Mouse (Mus musculus) brown adipose tissue, adult 24 weeks (tissue): ENCODE measurements at regions not wholly inside any gene's neighbourhood (a gene's known extent, or its start where the extent isn't known, plus 50 kb on each side); places are given as distances from the start of the nearest gene placed in this dataset.

Source experiments
- H3K27ac ChIP-seq: fragments of 200-500 bp; replicated peaks from 2 replicates; pipeline ENCODE4 v1.5.1; 2012; ENCODE audit warnings: low read depth, mild to moderate bottlenecking, low read length
- H3K4me1 ChIP-seq: fragments of 200-500 bp; 2 replicates; pipeline ENCODE4 v1.6.1; 2012; ENCODE audit warnings: low read length, mixed read lengths; ENCODE audit not compliant: control insufficient read depth, insufficient read depth, insufficient read length
- H3K4me3 ChIP-seq: fragments of 200-500 bp; 2 replicates; pipeline ENCODE4 v1.5.1; 2012; ENCODE audit warnings: low read depth, mild to moderate bottlenecking, low read length, moderate library complexity; ENCODE audit not compliant: insufficient read depth

GRCm38 (mm10) chr10:118083035-118083720 is 58.4 kb upstream of the Mdm1 start:
- Histone ChIP-seq H3K4me3 (no peak overlapping the region), H3K27ac (no peak overlapping the region; the same call in 1 of the 2 replicates), H3K4me1 (no peaks in the 10 kb centered on the region)

GRCm38 (mm10) chr10:118083721-118084075 is 57.9 kb upstream of the Mdm1 start:
- Histone ChIP-seq H3K27ac (no peak overlapping the region), H3K4me3 (no peak overlapping the region), H3K4me1 (no peaks in the 10 kb centered on the region)

GRCm38 (mm10) chr10:118085046-118085983 is 56.3 kb upstream of the Mdm1 start:
- H3K4me1 ChIP-seq: no peaks in the 10 kb centered on the region
- H3K27ac ChIP-seq: peak overlapping the region; percentile 76
- H3K4me3 ChIP-seq: no peak overlapping the region

- Histone ChIP-seq H3K27ac (no peak overlapping the region), H3K4me1 (no peaks in the 10 kb centered on the region), H3K4me3 (no peak overlapping the region)
Observed at GRCm38 (mm10) chr10:118087570-118088340, 53.9 kb upstream of the Mdm1 start.

- no peak overlapping the region for H3K27ac ChIP-seq
- no peaks in the 10 kb centered on the region for H3K4me1 ChIP-seq
- H3K4me3 ChIP-seq: no peak overlapping the region
Observed at GRCm38 (mm10) chr10:118088499-118088898, 53.1 kb upstream of the Mdm1 start.

- H3K4me1 ChIP-seq: no peaks in the 10 kb centered on the region
- H3K27ac ChIP-seq: no peak overlapping the region
- H3K4me3 ChIP-seq: no peak overlapping the region
Observed at GRCm38 (mm10) chr10:118089879-118090278, 51.7 kb upstream of the Mdm1 start.

- Histone ChIP-seq H3K4me1 (no peaks in the 10 kb centered on the region), H3K27ac (no peak overlapping the region), H3K4me3 (no peak overlapping the region)
Observed at GRCm38 (mm10) chr10:118091476-118091875, 50.1 kb upstream of the Mdm1 start.
